Mouse (Mus musculus) T-helper 1 cell (primary cell): ENCODE data around the gene Zdhhc14.

ENCODE experiments used
- in situ Hi-C: fragments of 300-600 bp; cut with MboI, MseI; formaldehyde crosslinking; loops from one replicate; pipeline ENCODE4 v1.15.1; 2025; ENCODE audit warnings: high pct_unique_total_duplicates

Zdhhc14 gene

DNA sequence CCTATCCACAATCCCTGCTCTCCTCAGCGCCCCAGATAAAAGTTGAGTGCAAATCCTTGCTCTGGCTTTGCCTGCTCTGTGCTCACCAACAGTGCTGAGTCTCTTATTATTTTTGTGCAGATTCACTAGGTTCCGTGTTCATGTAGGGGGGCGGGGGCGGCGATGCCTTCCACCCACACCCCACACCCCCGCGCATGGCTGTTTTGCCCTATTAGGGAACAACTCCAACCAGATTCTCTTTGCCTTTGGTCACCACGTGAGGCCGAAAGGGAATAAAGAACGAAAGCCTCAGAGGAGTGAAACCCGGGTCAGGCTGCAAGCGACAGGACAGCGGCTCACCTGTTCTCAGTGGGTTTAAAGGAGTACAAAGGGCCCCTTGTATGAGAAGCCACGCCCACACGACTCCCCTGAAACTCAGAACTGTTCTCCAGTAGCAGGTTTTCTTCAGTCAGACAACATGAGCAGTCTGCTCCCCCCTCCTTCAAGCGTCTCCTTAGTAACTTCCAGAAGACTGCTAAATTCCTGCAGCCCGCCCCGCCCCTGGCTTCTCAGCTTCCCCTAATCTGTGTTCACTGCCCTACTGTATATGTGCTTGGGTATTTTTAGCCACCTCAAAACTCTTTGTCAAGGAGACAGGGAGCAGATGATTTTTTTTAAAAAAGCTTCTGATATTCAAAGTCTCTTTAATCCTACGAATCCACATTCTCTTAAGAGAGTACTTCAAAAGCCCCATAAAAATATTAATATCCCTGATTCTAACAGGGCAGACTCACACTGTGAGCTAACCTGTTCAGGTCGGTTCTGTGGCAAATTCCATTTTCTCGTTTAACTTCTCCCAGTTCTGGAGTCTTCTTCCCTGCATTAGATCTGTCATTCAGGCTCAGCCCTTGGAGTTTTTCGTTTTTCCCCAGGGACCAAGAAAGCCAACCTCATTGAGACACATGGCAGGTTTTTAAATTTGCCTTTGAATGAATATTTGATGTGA lies 278.2 kb downstream of the Zdhhc14 start:
- in situ Hi-C loops: no loop called here

DNA sequence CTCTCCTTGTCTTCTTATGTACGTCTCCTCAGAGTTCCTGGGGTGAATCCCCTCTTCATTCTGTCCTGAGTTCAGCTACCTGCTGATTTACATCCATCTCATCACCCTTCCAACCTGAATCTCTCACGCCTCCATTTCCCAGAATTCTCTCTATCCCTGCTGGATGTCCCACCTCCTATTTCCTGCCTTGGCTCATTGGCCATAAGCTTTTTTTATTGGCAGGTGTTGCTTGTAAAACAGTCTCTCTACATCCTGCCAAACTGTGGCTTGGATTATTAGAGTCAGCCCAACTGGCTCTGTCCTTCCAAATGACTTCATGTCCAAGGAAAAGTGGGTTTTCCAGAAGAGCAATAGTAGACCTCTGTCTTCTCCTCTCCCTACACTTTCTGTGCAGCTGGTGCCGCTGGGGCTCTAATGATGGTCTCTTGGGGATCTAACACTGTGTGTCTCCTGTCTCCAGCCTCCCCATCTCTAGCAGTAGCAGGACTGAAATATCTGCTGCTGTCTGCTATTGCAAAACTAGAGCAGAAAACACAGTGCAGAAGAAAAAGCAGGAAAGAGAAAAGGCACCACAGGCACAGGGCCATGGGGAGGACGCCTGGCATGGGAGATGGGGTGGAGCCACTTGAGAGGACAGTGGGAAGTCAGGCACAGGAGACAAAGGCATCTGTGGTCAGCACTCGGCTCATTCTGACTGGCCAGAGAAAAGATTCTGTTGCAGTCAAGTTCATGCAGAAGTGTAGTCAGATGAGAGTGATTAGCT lies 288.0 kb downstream of the Zdhhc14 start:
- in situ Hi-C loops: no loop called here

GRCm38 (mm10) chr17:5785238-5785637 lies 292.9 kb downstream of the Zdhhc14 start:
- in situ Hi-C loops: no loop called here

DNA sequence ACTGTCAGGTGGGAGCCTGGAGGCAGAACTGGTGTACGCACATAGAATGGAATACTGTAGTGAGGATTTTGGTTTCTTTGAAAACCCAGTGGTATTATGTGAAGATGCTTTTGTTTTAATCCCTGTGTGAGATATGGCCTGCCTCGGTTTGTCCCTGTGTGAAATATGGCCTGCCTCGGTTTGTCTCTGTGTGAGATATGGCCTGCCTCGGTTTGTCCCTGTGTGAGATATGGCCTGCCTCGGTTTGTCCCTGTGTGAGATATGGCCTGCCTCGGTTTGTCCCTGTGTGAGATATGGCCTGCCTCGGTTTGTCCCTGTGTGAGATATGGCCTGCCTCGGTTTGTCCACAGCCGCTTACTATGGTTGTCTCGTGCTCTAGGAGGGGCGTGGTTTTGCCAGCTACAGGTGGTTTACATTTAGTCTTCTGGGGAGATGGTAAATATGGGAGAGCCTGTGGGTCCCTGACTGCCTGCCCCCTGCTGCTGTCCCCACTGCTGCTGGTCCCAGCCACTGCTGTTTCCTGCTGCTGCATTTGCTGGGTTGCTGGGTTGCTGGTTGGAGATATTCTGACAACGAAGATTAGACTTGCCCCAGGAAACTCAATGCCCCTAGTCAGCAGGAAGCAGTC lies 299.9 kb downstream of the Zdhhc14 start:
- in situ Hi-C loops: no loop called here

- in situ Hi-C loops: no loop called here
Measured at GRCm38 (mm10) chr17:5793593-5793992, 301.2 kb downstream of the Zdhhc14 start.

GRCm38 (mm10) chr17:5794276-5794675 lies 301.9 kb downstream of the Zdhhc14 start:
- in situ Hi-C loops: no loop called here

- in situ Hi-C loops: loop anchor here (5.0 kb wide), 2 partner anchors 62 to 92 kb away; no protein-coding TSS in a partner anchor
Measured at GRCm38 (mm10) chr17:5795369-5795768, 303.0 kb downstream of the Zdhhc14 start.

GRCm38 (mm10) chr17:5795878-5796277 lies 303.5 kb downstream of the Zdhhc14 start:
- in situ Hi-C loops: loop anchor here (5.0 kb wide), 2 partner anchors 61 to 91 kb away; no protein-coding TSS in a partner anchor

DNA sequence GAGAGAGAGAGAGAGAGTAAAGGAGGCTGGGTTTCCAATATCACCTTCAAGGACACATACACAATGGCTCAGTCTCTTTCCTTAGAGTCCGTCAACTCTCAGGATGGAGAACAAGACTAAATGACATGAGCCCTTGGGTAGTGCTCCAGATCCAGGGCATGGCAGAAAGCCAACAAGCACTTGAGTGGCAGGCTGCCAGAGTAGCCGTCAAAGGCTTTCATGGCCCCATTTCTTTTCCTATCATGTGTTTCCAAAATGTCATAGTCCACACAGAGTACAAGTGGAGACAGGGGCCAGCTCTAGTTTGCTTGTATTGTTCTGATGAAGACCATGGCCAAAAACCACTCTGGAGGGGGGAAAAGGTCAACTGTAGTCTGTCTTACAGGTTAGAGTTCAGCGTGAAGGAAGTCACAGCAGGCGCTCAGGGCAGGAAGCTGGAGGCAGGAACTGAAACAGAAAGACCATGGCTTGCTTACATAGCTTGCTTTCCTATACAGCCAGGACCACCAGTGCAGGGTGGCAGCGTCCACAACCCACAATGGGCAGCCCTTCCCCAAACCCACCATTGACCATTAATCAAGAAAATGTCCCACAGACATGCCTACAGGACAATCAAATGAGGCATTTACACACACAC lies 304.9 kb downstream of the Zdhhc14 start:
- in situ Hi-C loops: loop anchor here (5.0 kb wide), 2 partner anchors 60 to 90 kb away; no protein-coding TSS in a partner anchor

DNA sequence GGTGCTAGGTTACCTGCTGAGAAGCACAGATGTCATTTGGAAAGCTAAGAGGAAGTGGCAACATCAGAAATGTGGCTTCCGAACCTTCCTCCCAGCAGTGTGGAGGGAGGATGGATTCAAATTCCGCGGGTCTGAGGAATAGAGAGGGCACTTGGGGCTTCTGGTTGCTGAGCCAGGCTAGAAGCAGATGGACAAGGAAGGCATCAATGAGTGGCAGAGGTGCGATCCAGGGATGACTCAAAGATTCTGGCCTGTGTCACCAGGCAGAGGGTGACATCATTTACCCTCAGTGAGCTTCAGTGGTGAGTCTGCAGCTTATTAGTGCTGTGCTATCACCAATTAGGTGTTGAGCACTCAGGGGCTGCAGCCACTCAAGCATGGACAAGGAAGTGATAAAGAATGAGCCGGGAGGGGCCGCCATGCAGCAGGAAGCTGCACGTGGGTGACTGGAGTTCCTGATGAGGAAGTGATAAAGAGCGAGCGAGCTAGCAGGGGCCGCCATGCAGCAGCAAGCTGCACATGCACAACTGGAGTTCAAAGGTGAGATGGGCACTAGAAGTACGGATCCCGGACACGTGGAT lies 306.0 kb downstream of the Zdhhc14 start:
- in situ Hi-C loops: loop anchor here (5.0 kb wide), 2 partner anchors 59 to 89 kb away; no protein-coding TSS in a partner anchor

GRCm38 (mm10) chr17:5798900-5799299 lies 306.5 kb downstream of the Zdhhc14 start:
- in situ Hi-C loops: loop anchor here (5.0 kb wide), 2 partner anchors 58 to 88 kb away; no protein-coding TSS in a partner anchor

DNA sequence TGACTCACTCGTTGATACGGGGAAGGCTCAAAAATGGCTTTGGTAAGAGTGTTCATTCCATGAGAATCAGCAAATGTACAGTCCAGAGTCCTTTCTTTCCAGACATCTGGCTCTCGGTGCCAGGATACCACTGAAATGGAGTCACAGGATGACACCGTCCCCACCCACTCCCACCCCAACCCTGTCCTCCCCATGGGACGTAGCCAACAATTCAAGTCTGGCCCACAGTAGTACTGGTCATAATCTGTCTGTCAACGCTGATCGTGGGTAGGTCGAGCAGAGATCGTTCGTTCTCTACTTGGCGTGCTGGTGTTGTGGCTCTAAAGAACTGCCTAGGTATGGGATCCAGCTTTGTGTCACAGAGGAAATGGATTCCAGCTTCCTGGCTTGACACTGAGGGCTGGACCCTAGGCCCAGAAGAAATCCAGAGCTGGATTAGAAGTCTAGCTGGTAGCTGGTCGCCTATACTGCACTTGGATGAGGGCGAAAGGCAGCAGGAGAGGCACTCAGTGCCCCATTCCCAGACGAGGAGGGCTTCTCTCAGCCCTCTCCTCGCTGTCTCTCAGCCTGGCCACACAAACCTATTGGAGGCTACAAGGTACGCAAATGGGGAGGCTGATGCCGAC lies 307.2 kb downstream of the Zdhhc14 start:
- in situ Hi-C loops: loop anchor here (5.0 kb wide), 2 partner anchors 58 to 88 kb away; no protein-coding TSS in a partner anchor

GRCm38 (mm10) chr17:5800254-5800653 lies 307.9 kb downstream of the Zdhhc14 start:
- in situ Hi-C loops: no loop called here

- in situ Hi-C loops: no loop called here
Measured at GRCm38 (mm10) chr17:5800824-5801560, 308.6 kb downstream of the Zdhhc14 start.

DNA sequence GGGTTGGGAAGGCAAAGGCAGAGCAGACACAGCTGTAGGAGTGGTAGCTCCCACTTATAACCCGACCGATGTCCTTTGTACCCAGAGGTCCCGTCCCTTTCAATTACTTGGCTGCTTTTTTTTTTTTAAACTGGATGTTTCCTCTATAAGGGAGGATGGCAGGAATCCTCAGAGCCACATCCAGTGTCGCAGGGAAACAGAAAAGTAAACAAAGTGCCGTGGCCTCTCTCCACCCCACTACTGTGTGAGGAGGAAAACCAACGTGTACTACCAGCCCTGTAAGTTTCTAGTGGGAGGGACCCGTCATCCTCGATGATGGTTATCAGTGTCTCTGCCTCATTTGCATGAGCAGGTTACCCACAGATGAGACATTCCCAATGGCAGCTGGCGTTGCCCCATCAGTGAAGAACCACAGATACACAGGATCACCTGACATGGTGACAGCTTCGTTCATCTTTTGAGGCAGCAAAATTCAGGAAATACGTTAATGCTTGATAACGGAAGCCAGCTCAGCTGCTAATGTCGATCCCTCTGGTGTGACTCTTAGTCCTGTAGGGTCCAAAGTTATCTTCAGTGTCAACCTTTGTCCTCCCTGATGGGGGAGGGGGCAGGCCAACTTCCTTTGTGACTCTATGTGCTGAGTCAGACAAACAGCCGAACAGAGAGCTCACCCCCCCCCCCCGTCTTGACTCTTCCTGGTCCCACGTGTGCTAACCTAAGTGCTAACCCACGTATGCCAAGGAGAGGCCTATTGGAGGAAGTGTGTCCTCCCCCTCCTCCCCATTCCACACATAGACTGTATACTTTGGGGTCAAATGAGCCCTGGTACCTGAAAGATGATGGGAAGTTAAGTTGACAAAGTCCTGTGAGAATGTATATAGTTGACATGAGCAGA lies 309.7 kb downstream of the Zdhhc14 start:
- in situ Hi-C loops: no loop called here

GRCm38 (mm10) chr17:5802656-5802955 lies 310.2 kb downstream of the Zdhhc14 start:
- in situ Hi-C loops: no loop called here
